Mouse (Mus musculus) stomach, embryonic 16.5 days (tissue): ENCODE measurements at regions not wholly inside any gene's neighbourhood (a gene's known extent, or its start where the extent isn't known, plus 50 kb on each side); places are given as distances from the start of the nearest gene placed in this dataset.

Experiments used
- ATAC-seq: fragments of 200-750 bp; cut with Nextera tagmentation; 2 replicates; pipeline ENCODE4 v1.8.0; 2017; ENCODE audit warnings: moderate number of reproducible peaks, moderate TSS enrichment; ENCODE audit not compliant: insufficient read depth, low FRiP score
- H3K27ac ChIP-seq: fragments of 300-500 bp; sonication (generic); 2 replicates; pipeline ENCODE4 v1.5.1; 2014; ENCODE audit warnings: low read length
- H3K27me3 ChIP-seq: fragments of 300-500 bp; sonication (generic); 2 replicates; pipeline ENCODE4 v1.6.1; 2014; ENCODE audit warnings: low read length, control low read depth, mixed read lengths; ENCODE audit not compliant: control insufficient read depth, insufficient read depth
- H3K36me3 ChIP-seq: fragments of 300-500 bp; sonication (generic); 2 replicates; pipeline ENCODE4 v1.6.1; 2014; ENCODE audit warnings: low read length; ENCODE audit not compliant: control insufficient read depth, insufficient read depth
- H3K4me1 ChIP-seq: fragments of 300-500 bp; sonication (generic); 2 replicates; pipeline ENCODE4 v1.6.1; 2014; ENCODE audit warnings: low read length, control low read depth, mixed read lengths; ENCODE audit not compliant: control insufficient read depth, insufficient read depth
- H3K4me2 ChIP-seq: fragments of 300-500 bp; sonication (generic); 2 replicates; pipeline ENCODE4 v1.6.1; 2014; ENCODE audit warnings: low read depth, low read length, mixed read lengths
- H3K4me3 ChIP-seq: fragments of 300-500 bp; sonication (generic); replicated peaks from 2 replicates; pipeline ENCODE4 v1.5.1; 2014; ENCODE audit warnings: mild to moderate bottlenecking, low read length
- H3K9ac ChIP-seq: fragments of 300-500 bp; sonication (generic); 2 replicates; pipeline ENCODE4 v1.6.1; 2014; ENCODE audit warnings: low read length
- H3K9me3 ChIP-seq: fragments of 300-500 bp; sonication (generic); replicated peaks from 2 replicates; pipeline ENCODE4 v1.6.1; 2016; ENCODE audit warnings: low read length, control low read depth; ENCODE audit not compliant: control insufficient read depth
- WGBS: fragments of 180-500 bp; shearing (Covaris S2); extraction: QIAGEN DNeasy Blood & Tissue Kit; methylation state at CpG from one replicate; pipeline ENCODE4 v1.1.7; 2014; 5-methylcytosine and 5-hydroxymethylcytosine counted together

- no peaks in the 10 kb centered on the region for H3K27me3 ChIP-seq
- H3K36me3 ChIP-seq = no peaks in the 10 kb centered on the region
- no peaks in the 10 kb centered on the region for H3K9me3 ChIP-seq
- H3K9ac ChIP-seq = no peak overlapping the region
- no peak overlapping the region for H3K4me2 ChIP-seq
- no peaks in the 10 kb centered on the region for H3K4me1 ChIP-seq
- 84% methylated on average over 3 of the region's 3 CpGs for whole genome bisulfite sequencing
- H3K27ac ChIP-seq = no peak overlapping the region
- ATAC-seq = no peak
- no peak overlapping the region for H3K4me3 ChIP-seq
Measured at GRCm38 (mm10) chr17:78141136-78141535, 58.9 kb upstream of the Crim1 start.

GRCm38 (mm10) chr17:78142431-78142830 lies 57.6 kb upstream of the Crim1 start:
- ATAC-seq = no peak
- H3K9ac ChIP-seq = no peak overlapping the region
- H3K4me1 ChIP-seq = no peaks in the 10 kb centered on the region
- H3K27ac ChIP-seq = no peak overlapping the region
- H3K4me2 ChIP-seq = no peak overlapping the region
- H3K36me3 ChIP-seq = no peaks in the 10 kb centered on the region
- WGBS = 79% methylated on average over 7 of the region's 7 CpGs
- no peak overlapping the region for H3K4me3 ChIP-seq
- H3K9me3 ChIP-seq = no peaks in the 10 kb centered on the region
- H3K27me3 ChIP-seq = no peaks in the 10 kb centered on the region

GRCm38 (mm10) chr17:78145335-78145734 lies 54.7 kb upstream of the Crim1 start:
- H3K9me3 ChIP-seq = no peaks in the 10 kb centered on the region
- ATAC-seq = no peak
- H3K9ac ChIP-seq = no peak overlapping the region
- no peaks in the 10 kb centered on the region for H3K4me1 ChIP-seq
- WGBS = 43% methylated on average over 4 of the region's 4 CpGs
- H3K4me3 ChIP-seq = no peak overlapping the region
- no peak overlapping the region for H3K4me2 ChIP-seq
- H3K27me3 ChIP-seq = no peaks in the 10 kb centered on the region
- no peaks in the 10 kb centered on the region for H3K36me3 ChIP-seq
- H3K27ac ChIP-seq = no peak overlapping the region
